Mouse (Mus musculus) erythroblast, embryonic 14.5 days (primary cell): ENCODE data around the gene Fsd2.

Source experiments
- GATA1 ChIP-seq: IDR thresholded peaks from 2 replicates; pipeline ENCODE4 v1.6.1; 2012; ENCODE audit warnings: low read length, inconsistent platforms, mixed read lengths
- TAL1 ChIP-seq: IDR thresholded peaks from 3 replicates; pipeline ENCODE4 v1.6.1; 2012; ENCODE audit warnings: low read length, inconsistent platforms, mixed read lengths

DNA sequence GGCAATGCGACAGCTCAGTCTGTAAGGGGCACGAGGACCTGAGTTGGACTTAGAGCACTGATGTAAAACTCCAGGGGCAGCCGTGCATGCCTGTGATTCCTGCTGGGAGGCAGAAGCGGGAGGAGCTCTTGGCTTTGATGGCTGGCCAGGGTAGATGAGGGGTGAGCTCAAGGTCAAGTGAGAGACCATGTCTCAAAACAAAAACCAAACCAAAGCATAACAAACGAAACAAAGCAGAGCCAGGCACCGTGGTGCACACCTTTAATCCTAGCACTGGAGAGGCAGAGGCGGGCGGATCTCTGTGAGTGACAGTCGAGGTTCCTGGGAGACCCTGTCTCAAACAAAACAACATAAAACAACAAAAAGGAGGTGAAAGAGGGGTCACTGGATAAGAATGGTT lies 48.3 kb upstream of the Fsd2 start:
- no peak for TF ChIP-seq GATA1
- no peak for TF ChIP-seq TAL1
